Mouse (Mus musculus) T-cell, adult 66 days (primary cell): ENCODE results near the gene Drp2. TPM values are rescaled to one million over a fixed set of nuclear protein-coding genes. Genes with fewer than 3 reads are reported as not detected.

Source experiments
- total RNA-seq, 2 experiments: library from RNA; stranded (reverse); gene quantifications; 3 replicates in 1 of 2; 4 replicates in 1 of 2; pipeline ENCODE4 v1.2.4; 2023

Drp2 gene
- total RNA-seq, result not detected

DNA sequence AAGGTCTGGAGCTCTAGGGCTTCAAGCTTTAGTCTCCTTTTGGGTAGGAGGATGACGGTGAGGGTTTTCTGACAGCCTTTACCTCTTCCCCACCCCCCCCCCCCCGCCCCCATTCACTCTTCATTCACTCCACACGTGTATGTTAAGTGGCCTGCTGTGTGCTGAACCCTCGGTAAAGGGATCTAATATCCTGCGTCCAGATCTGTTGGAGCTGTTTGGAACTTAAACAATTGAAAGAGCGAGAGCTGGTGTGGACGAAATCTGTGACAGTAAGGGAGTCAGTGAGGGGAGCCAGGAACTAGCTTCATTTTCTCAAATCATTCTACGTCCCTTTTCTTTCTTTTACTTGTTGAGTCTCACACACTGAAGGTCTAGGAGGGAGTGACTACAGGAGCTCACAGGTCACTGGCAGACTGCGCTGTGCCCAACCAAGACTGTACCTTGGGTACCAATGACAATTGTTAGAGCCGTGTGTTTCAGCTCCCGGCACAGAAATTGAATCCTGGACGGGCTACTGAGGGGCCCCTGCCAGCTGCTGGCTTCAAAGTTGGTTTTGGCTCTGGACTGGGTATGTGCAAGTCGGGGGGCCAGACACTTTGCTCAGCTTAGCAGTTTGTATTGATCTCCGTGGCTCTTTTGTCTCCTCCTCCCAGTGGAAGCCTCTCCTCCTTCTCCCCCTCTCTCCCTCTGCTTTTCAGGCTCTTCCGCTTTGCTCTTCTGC, at the start of gene Drp2:
Drp2 (plus strand) TSS at position 689 of the 721 bp plus-strand sequence.

GRCm38 (mm10) chrX:134476290-134476689, 71.9 kb downstream of the Drp2 start, which contains the start of gene Taf7l:
Taf7l (minus strand) TSS chrX:134476490.

Other genes starting within 250 kb of the Drp2 start
- 10 to 100 TPM; 17.1 to 20.2 TPM for gene Xkrx, start 242.5 kb upstream of the Drp2 start, total RNA-seq
- gene Arl13a, start 217.1 kb upstream of the Drp2 start, total RNA-seq, result not detected
- 1 to 10 TPM; 1.3 to 2.3 TPM for gene Nox1, start 182.6 kb upstream of the Drp2 start, total RNA-seq
- gene Trmt2b, start 127.6 kb upstream of the Drp2 start, total RNA-seq, result 10 to 100 TPM; 20.9 to 29.6 TPM
- under 1 TPM in 1 of 2 experiments, not detected in 1; 0.47 TPM for gene Tmem35a, start 109.3 kb upstream of the Drp2 start, total RNA-seq
- gene Cenpi, start 96.5 kb upstream of the Drp2 start, total RNA-seq, result 1 to 10 TPM; 1.6 to 1.9 TPM
- not detected for gene Taf7l, start 71.9 kb downstream of the Drp2 start, total RNA-seq
- gene Timm8a1, start 137.3 kb downstream of the Drp2 start, total RNA-seq, result 10 to 100 TPM; 15.8 to 16.0 TPM
- gene Btk, start 179.0 kb downstream of the Drp2 start, total RNA-seq, result 1 to 10 TPM; 1.3 to 2.7 TPM
- 100 to 1,000 TPM; 656 to 686 TPM for gene Rpl36a, start 181.1 kb downstream of the Drp2 start, total RNA-seq
- gene Gla, start 196.6 kb downstream of the Drp2 start, total RNA-seq, result 10 to 100 TPM; 10.7 to 22.1 TPM
- 100 to 1,000 TPM; 102 to 106 TPM for gene Hnrnph2, start 196.6 kb downstream of the Drp2 start, total RNA-seq